Mouse (Mus musculus): ENCODE measurements around the gene Kbtbd13. TPM values are rescaled to one million over a fixed set of nuclear protein-coding genes. Genes with fewer than 3 reads are reported as not detected.
"Not testable (repeated sequence)": the region's sequence is repeated elsewhere in the genome, so short reads cannot be mapped to it uniquely, and the experiment has no call there.

Gene Kbtbd13
- polyA plus RNA-seq, 1 experiment from 2014 or later = 1.2 TPM

DNA sequence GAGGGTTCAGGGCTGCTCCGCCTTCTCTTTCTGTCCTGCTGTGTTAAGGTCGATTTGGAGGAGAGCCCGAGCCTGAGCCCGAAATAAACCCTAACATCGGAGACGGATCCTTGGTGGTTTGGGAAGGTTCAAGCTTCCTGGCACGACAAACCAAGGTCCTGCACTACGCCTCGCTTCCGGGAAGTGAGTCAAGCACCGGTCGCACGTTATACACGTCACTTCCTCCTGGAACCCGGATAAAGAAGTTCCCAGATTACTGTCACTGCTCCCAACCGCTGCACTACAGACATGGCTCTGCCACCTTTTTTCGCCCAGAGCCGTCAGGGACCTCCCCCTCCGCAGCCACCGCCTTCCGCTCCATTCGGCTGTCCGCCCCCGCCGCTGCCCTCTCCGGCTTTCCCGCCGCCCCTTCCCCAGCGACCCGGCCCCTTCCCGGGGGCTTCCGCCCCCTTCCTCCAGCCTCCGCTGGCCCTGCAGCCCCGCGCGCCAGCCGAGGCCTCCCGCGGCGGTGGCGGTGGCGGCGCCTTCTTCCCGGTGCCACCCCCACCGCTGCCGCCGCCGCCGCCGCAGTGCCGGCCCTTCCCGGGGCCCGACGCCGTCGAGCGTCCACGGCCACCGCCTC, 45.5 kb downstream of the Kbtbd13 start, which contains the start of gene Pdcd7:
TSS of gene Pdcd7 (plus strand) at position 251 of the 622 bp plus-strand sequence.
- WGBS = under 1% methylated on average over 59 of the region's 59 CpGs
- H3K4me2 ChIP-seq (ENCODE audit: low read length) = peak within 1 kb of the TSS; percentile 72
- no peaks in the 10 kb centered on the region for H3K36me3 ChIP-seq (ENCODE audit: control insufficient read depth, insufficient read depth)
- H3K4me1 ChIP-seq (replicated peaks; ENCODE audit: control insufficient read depth, insufficient read depth, low read length) = peaks cover 21% of the 10 kb centered on the region
- peak; percentile 98 for ATAC-seq
- peak within 1 kb of the TSS; percentile 88 for H3K9ac ChIP-seq (replicated peaks; ENCODE audit: low read depth, low read length)
- no peaks in the 10 kb centered on the region for H3K9me3 ChIP-seq (ENCODE audit: control insufficient read depth, low read length)
- H3K27ac ChIP-seq (ENCODE audit: low read length) = peak within 1 kb of the TSS; percentile 95
- H3K27me3 ChIP-seq (replicated peaks; ENCODE audit: control insufficient read depth, insufficient read depth, low read length) = 0 out of 2 replicates have a peak, but pooled peaks cover 2% of the 10 kb centered on the region
- peak within 1 kb of the TSS; percentile 96 for H3K4me3 ChIP-seq (replicated peaks; ENCODE audit: low read length)

DNA sequence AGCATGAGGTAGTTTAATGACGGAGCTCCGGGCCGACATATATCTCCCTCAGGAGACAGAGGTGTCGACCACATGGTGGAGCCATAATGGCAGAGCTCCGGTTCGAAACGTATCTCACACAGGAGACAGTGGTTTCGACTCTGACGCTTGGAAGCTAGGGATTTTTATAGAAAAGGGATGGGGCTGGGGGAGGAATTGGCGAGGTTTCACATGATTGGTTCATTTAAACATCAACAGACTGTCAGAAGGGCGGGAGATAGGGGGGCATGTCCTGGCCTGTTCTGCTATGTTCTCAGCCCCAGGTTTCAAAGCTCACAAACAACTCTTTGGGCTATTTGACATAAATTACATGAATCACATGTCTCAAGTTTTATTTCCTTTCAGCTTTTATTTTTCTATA, 46.0 kb downstream of the Kbtbd13 start:
- Histone ChIP-seq H3K4me1 (replicated peaks; ENCODE audit: control insufficient read depth, insufficient read depth, low read length) (peaks cover 18% of the 10 kb centered on the region), H3K4me3 (replicated peaks; ENCODE audit: low read length) (peak overlapping the region; percentile 96), H3K27ac (ENCODE audit: low read length) (peak overlapping the region; percentile 95), H3K4me2 (ENCODE audit: low read length) (peak overlapping the region; percentile 72), H3K9ac (replicated peaks; ENCODE audit: low read depth, low read length) (peak overlapping the region; percentile 88)
- WGBS = 65% methylated on average over 11 of the region's 11 CpGs
- H3K36me3 ChIP-seq (ENCODE audit: control insufficient read depth, insufficient read depth); H3K27me3 ChIP-seq (replicated peaks; ENCODE audit: control insufficient read depth, insufficient read depth, low read length); H3K9me3 ChIP-seq (ENCODE audit: control insufficient read depth, low read length): not testable (repeated sequence)
- peak; percentile 39; the same call in 1 of the 2 replicates for ATAC-seq

DNA sequence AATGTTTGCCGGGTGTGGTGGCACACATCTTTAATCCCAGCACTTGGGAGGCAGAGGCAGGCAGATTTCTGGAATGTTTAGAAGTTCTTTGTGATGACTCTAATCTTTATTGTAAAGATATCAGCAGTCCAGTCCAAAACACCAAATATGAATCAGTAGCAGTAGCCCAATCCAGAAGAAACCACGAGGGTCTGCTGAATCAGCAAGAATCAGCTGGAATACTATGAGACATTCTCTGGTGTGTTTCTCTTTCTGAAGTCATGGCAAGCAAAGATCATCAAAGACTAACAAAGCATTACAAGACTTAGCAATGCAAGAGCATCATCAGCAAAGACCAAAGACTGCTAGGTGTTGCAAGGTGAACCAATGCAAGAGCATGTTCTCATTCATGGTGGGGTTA, 51.0 kb downstream of the Kbtbd13 start:
- Histone ChIP-seq H3K27me3 (replicated peaks; ENCODE audit: control insufficient read depth, insufficient read depth, low read length) (0 out of 2 replicates have a peak, but pooled peaks cover 2% of the 10 kb centered on the region), H3K4me1 (replicated peaks; ENCODE audit: control insufficient read depth, insufficient read depth, low read length) (no peaks in the 10 kb centered on the region), H3K27ac (ENCODE audit: low read length) (no peak overlapping the region), H3K4me3 (replicated peaks; ENCODE audit: low read length) (no peak overlapping the region), H3K36me3 (ENCODE audit: control insufficient read depth, insufficient read depth) (no peaks in the 10 kb centered on the region), H3K9ac (replicated peaks; ENCODE audit: low read depth, low read length) (no peak overlapping the region), H3K9me3 (ENCODE audit: control insufficient read depth, low read length) (no peaks in the 10 kb centered on the region), H3K4me2 (ENCODE audit: low read length) (no peak overlapping the region)
- no peak for ATAC-seq
- 95% methylated on average over 2 of the region's 2 CpGs for WGBS

DNA sequence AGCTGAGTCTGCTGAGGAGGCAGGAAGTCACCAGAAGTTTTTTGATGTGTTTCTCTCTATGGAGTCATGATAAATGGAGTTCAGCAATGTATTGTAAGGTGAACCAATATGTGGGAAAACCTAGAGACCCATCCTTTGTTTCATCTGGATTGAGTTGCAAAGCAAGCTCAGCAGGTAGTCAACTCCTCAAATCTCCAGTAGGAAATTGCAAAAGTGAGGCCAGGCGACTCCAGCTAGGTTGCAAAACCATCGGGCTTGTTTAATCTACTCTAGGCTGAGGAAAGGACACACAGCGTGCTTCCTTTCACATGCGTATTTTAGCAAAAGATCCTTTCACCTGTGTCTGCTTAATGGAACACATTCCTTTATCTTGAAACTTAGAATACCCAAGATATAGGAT, 52.3 kb downstream of the Kbtbd13 start:
- H3K4me1 ChIP-seq (replicated peaks; ENCODE audit: control insufficient read depth, insufficient read depth, low read length) = no peaks in the 10 kb centered on the region
- no peak for ATAC-seq
- no peak overlapping the region for H3K4me2 ChIP-seq (ENCODE audit: low read length)
- 82% methylated on average over 4 of the region's 4 CpGs for WGBS
- no peak overlapping the region for H3K27ac ChIP-seq (ENCODE audit: low read length)
- H3K9me3 ChIP-seq (ENCODE audit: control insufficient read depth, low read length) = no peaks in the 10 kb centered on the region
- no peak overlapping the region for H3K4me3 ChIP-seq (replicated peaks; ENCODE audit: low read length)
- H3K36me3 ChIP-seq (ENCODE audit: control insufficient read depth, insufficient read depth) = no peaks in the 10 kb centered on the region
- H3K9ac ChIP-seq (replicated peaks; ENCODE audit: low read depth, low read length) = no peak overlapping the region
- H3K27me3 ChIP-seq (replicated peaks; ENCODE audit: control insufficient read depth, insufficient read depth, low read length) = 0 out of 2 replicates have a peak, but pooled peaks cover 2% of the 10 kb centered on the region

Other genes with a start within 250 kb of the Kbtbd13 start
- gene Parp16, start 196.3 kb downstream of the Kbtbd13 start, polyA plus RNA-seq (2015; fragmentation: Nextera tagmentation; extraction: Ambion mirVana) = 5.4 and 6.6 TPM in 2 replicates
- gene Cilp, start 126.5 kb downstream of the Kbtbd13 start, polyA plus RNA-seq (2015; fragmentation: Nextera tagmentation; extraction: Ambion mirVana) = 0.18 and 0.20 TPM in 2 replicates
- 45.0 and 48.0 TPM in 2 replicates for gene Clpx, start 97.4 kb downstream of the Kbtbd13 start, polyA plus RNA-seq (2015; fragmentation: Nextera tagmentation; extraction: Ambion mirVana)
- 8.6 and 9.6 TPM in 2 replicates for gene Pdcd7, start 45.5 kb downstream of the Kbtbd13 start, polyA plus RNA-seq (2015; fragmentation: Nextera tagmentation; extraction: Ambion mirVana)
- 0.31 and 0.98 TPM in 2 replicates for gene Ubap1l, start 30.6 kb downstream of the Kbtbd13 start, polyA plus RNA-seq (2015; fragmentation: Nextera tagmentation; extraction: Ambion mirVana)
- gene Rasl12, start 6.9 kb upstream of the Kbtbd13 start, polyA plus RNA-seq (2015; fragmentation: Nextera tagmentation; extraction: Ambion mirVana) = 6.7 and 6.8 TPM in 2 replicates
- not detected in 2 replicates for gene Slc51b, start 31.3 kb upstream of the Kbtbd13 start, polyA plus RNA-seq (2015; fragmentation: Nextera tagmentation; extraction: Ambion mirVana)
- 22.7 and 23.5 TPM in 2 replicates for gene Mtfmt, start 44.1 kb upstream of the Kbtbd13 start, polyA plus RNA-seq (2015; fragmentation: Nextera tagmentation; extraction: Ambion mirVana)
- 138 and 159 TPM in 2 replicates for gene Spg21, start 69.3 kb upstream of the Kbtbd13 start, polyA plus RNA-seq (2015; fragmentation: Nextera tagmentation; extraction: Ambion mirVana)
- 0.24 and 0.46 TPM in 2 replicates for gene Ankdd1a, start 128.5 kb upstream of the Kbtbd13 start, polyA plus RNA-seq (2015; fragmentation: Nextera tagmentation; extraction: Ambion mirVana)
- 4.7 and 5.7 TPM in 2 replicates for gene Plekho2, start 188.4 kb upstream of the Kbtbd13 start, polyA plus RNA-seq (2015; fragmentation: Nextera tagmentation; extraction: Ambion mirVana)
- 8.9 and 10.2 TPM in 2 replicates for gene Pif1, start 195.5 kb upstream of the Kbtbd13 start, polyA plus RNA-seq (2015; fragmentation: Nextera tagmentation; extraction: Ambion mirVana)
- gene Rbpms2, start 238.0 kb upstream of the Kbtbd13 start, polyA plus RNA-seq (2015; fragmentation: Nextera tagmentation; extraction: Ambion mirVana) = 3.2 and 3.4 TPM in 2 replicates